Mouse (Mus musculus) limb, embryonic 11.5 days (tissue): ENCODE results near the gene Gm28305. TPM values are rescaled to one million over a fixed set of nuclear protein-coding genes. Genes with fewer than 3 reads are reported as not detected.

ENCODE experiments used
- ATAC-seq: fragments of 200-750 bp; cut with Nextera tagmentation; 2 replicates; pipeline ENCODE4 v1.8.0; 2017; ENCODE audit warnings: low read depth; ENCODE audit not compliant: insufficient number of reproducible peaks, low FRiP score, low TSS enrichment
- DNase-seq: peaks from one replicate; pipeline ENCODE4 v3.0.0-alpha.2; 2015; ENCODE audit warnings: low spot score
- H3K27ac ChIP-seq: fragments of 300-500 bp; sonication (generic); replicated peaks from 2 replicates; pipeline ENCODE4 v1.5.1; 2014; ENCODE audit warnings: low read depth, mild to moderate bottlenecking, low read length
- H3K27me3 ChIP-seq: fragments of 300-500 bp; sonication (generic); 2 replicates; pipeline ENCODE4 v1.6.1; 2014; ENCODE audit warnings: mild to moderate bottlenecking, low read length, mixed read lengths; ENCODE audit not compliant: control insufficient read depth, insufficient read depth
- H3K36me3 ChIP-seq: fragments of 300-500 bp; sonication (generic); 2 replicates; pipeline ENCODE4 v1.6.1; 2014; ENCODE audit warnings: mild to moderate bottlenecking, low read length, moderate library complexity, mixed read lengths; ENCODE audit not compliant: control insufficient read depth, insufficient read depth
- H3K4me1 ChIP-seq: fragments of 300-500 bp; sonication (generic); 2 replicates; pipeline ENCODE4 v1.6.1; 2014; ENCODE audit warnings: low read length, mixed read lengths; ENCODE audit not compliant: control insufficient read depth, insufficient read depth
- H3K4me2 ChIP-seq: fragments of 300-500 bp; sonication (generic); 2 replicates; pipeline ENCODE4 v1.6.1; 2014; ENCODE audit warnings: low read depth, mild to moderate bottlenecking, moderate library complexity; ENCODE audit not compliant: severe bottlenecking
- H3K4me3 ChIP-seq: fragments of 300-500 bp; sonication (generic); 2 replicates; pipeline ENCODE4 v1.5.1; 2014; ENCODE audit warnings: low read depth, low read length
- H3K9ac ChIP-seq: fragments of 300-500 bp; sonication (generic); 2 replicates; pipeline ENCODE4 v1.6.1; 2014; ENCODE audit warnings: mild to moderate bottlenecking, low read length
- H3K9me3 ChIP-seq: fragments of 300-500 bp; sonication (generic); 2 replicates; pipeline ENCODE4 v1.6.1; 2016; ENCODE audit warnings: low read length; ENCODE audit not compliant: control insufficient read depth
- WGBS: fragments of 180-500 bp; shearing (Covaris S2); extraction: QIAGEN DNeasy Blood & Tissue Kit; methylation state at CpG from one replicate; pipeline ENCODE4 v1.1.7; 2014; 5-methylcytosine and 5-hydroxymethylcytosine counted together
- polyA plus RNA-seq: library from polyadenylated mRNA; unstranded; fragments of >200 nt; fragmentation: Nextera tagmentation; extraction: Ambion mirVana; gene quantifications from 2 replicates; pipeline ENCODE4 v1.2.1, GENCODE M21; 2014

Gene Gm28305
- polyA plus RNA-seq, 1 experiment from 2014 or later = not detected

DNA sequence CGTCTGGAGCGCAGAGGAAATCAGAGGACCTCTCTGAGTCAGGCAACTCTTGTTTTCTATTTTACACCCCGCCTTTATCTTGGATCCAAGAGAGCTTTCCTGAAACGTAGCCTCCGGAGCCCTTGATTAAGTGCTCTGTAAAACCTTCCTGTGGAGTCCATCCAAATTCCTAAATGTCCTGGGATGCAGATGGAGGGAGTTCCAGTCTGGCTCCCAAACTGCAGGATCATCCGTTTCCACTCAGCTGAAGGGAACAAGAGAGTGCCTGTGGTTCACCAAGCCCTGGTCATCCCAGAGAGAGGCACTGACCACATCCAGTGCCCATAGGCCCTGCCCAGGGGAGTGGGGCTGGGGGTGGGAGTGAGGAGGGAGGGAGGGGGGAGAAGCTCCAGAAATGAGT lies 61.8 kb downstream of the Gm28305 start:
- Histone ChIP-seq H3K36me3 (no peaks in the 10 kb centered on the region), H3K27ac (no peak overlapping the region), H3K4me2 (no peak overlapping the region), H3K27me3 (no peaks in the 10 kb centered on the region), H3K4me1 (no peaks in the 10 kb centered on the region), H3K4me3 (no peak overlapping the region), H3K9me3 (no peaks in the 10 kb centered on the region), H3K9ac (no peak overlapping the region)
- 43% methylated on average over 6 of the region's 6 CpGs for WGBS
- DNase-seq (no peak), ATAC-seq (no peak)

DNA sequence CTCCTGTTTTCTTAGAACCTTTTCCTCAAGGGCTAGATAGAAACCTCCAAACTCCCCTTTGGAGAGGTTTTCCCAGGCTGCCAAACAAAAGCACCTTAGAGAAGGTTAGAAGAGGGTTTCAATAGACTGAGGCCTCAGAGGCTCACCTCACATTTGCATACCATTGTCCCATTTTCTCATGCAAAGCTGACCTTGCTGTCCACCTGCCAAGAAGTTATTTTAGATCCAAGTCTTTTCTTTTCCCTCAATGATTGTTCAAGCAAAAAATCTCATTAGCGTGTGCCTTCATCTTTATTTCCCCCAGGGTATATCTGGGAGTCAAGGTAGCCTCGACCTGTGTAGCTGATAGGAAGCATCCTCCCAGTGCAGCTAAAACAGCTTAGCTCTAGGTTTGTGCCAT lies 62.4 kb downstream of the Gm28305 start:
- ATAC-seq (no peak), DNase-seq (no peak)
- Histone ChIP-seq H3K9ac (no peak overlapping the region), H3K36me3 (no peaks in the 10 kb centered on the region), H3K4me2 (no peak overlapping the region), H3K27ac (no peak overlapping the region), H3K4me1 (no peaks in the 10 kb centered on the region), H3K27me3 (no peaks in the 10 kb centered on the region), H3K9me3 (no peaks in the 10 kb centered on the region), H3K4me3 (no peak overlapping the region)
- 64% methylated on average over 2 of the region's 2 CpGs for WGBS

DNA sequence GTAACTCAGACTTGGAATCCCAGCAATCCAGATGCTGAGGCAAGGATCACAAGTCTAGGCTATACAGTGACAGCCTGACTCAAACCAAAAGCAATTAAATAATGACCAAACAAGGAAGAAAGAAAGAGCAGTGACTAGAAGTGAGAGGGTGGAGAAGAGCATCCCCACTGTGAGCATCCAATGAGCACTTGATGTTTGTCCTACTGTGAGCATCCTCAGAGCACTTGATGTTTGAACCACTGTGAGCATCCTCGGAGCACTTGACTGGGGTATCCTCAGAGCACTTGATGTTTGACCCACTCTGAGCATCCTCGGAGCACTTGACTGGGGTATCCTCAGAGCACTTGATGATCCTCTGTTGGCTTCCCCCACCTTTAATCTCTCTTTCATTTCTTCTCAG lies 64.5 kb downstream of the Gm28305 start:
- Histone ChIP-seq H3K27ac (no peak overlapping the region), H3K4me1 (no peaks in the 10 kb centered on the region), H3K4me2 (no peak overlapping the region), H3K27me3 (no peaks in the 10 kb centered on the region), H3K9ac (no peak overlapping the region), H3K36me3 (no peaks in the 10 kb centered on the region), H3K9me3 (no peaks in the 10 kb centered on the region), H3K4me3 (no peak overlapping the region)
- WGBS = 88% methylated on average over 2 of the region's 2 CpGs
- DNase-seq (no peak), ATAC-seq (no peak)

DNA sequence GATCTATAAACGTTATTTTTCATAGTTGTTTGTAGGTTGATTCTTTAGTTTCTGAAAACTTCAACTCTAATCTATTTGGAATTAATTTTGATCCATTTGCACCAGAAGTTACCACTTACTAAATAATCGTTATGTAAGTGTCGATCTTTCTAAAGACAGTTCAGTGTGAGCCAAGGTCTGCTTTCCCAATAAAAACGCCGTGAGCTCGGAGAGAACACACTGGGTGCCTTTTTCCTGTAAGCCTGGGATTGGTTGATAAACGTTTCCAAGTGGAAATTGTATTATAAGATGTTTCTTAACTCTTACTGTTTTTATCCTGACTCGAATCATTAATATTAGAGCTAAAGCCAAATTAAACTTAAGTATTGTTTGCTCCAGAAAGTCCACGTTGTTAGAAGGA lies 66.5 kb downstream of the Gm28305 start:
- Histone ChIP-seq H3K4me2 (no peak overlapping the region), H3K9me3 (no peaks in the 10 kb centered on the region), H3K4me1 (no peaks in the 10 kb centered on the region), H3K27ac (no peak overlapping the region), H3K9ac (no peak overlapping the region), H3K4me3 (no peak overlapping the region), H3K27me3 (no peaks in the 10 kb centered on the region), H3K36me3 (no peaks in the 10 kb centered on the region)
- DNase-seq (no peak), ATAC-seq (no peak)
- 82% methylated on average over 9 of the region's 9 CpGs for WGBS

DNA sequence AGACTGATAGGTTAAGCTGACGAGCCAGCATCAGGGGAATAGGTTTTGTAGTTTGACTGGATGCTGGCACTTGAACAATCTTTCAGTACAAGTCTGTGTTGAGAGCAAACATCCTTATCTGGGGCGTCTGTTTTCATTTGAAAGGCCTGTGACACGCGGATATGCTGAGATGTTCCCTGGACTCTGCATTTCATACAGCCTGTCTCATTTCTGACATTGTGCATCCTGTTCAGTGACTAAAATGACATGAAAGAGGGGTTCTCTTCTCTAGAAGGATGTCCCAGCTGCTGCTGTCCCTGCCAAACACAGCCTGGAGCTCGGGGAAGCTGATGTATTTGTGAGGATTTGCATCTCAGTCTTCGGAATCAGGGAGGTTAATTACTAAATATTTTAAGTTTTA lies 67.0 kb downstream of the Gm28305 start:
- H3K9ac ChIP-seq = no peak overlapping the region
- H3K27ac ChIP-seq = no peak overlapping the region
- 84% methylated on average over 6 of the region's 6 CpGs for WGBS
- no peaks in the 10 kb centered on the region for H3K36me3 ChIP-seq
- ATAC-seq (no peak), DNase-seq (no peak)
- no peaks in the 10 kb centered on the region for H3K9me3 ChIP-seq
- no peak overlapping the region for H3K4me3 ChIP-seq
- no peak overlapping the region for H3K4me2 ChIP-seq
- H3K4me1 ChIP-seq = no peaks in the 10 kb centered on the region
- H3K27me3 ChIP-seq = no peaks in the 10 kb centered on the region

DNA sequence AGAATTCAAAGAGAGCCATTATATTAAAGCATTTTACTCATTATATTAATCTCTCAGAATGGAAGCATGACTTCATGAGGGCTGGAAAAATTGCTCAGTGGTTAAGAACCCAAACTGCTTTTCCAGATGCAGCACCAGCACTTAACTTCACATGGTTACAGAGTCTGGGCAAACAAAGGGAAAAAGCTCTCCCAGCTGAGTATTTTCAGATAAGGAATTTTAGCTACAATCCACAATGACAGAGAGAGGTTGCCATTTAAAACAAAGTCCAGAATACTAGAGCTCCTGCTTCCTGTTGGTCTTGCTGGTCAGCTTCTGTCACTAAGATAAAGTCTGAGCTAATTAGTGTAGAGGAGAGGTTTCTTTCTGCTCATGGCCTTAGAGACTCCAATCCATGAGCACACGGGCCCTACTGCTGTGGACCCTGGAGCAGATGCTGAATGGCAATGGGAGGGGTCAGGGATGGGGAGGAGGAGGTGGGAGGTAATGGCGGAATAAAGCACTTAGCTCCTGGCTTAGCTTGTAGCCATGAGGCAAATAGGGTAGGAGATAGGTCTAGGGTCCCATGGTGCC lies 68.2 kb downstream of the Gm28305 start:
- H3K27me3 ChIP-seq = no peaks in the 10 kb centered on the region

DNA sequence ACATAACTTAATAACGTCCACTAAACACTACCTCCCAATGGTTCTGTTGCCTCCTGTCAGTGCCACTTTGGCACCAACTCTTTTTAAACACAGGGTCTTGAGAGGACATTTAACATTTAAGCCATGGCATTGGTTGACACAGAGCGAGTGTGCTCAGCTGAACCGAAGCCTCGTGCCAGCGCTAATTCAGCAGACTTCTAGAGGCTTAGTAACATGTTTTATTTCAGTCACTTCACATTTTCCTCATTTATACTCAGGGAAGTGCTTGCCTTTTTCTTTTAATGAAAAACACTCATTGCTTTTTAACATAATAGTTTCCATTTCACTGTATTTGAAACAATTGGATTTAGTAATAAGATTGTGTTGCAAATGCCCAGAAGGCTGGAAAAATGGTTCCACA lies 68.7 kb downstream of the Gm28305 start:
- ATAC-seq (no peak), DNase-seq (no peak)
- Histone ChIP-seq H3K27me3 (no peaks in the 10 kb centered on the region), H3K4me3 (no peak overlapping the region), H3K36me3 (no peaks in the 10 kb centered on the region), H3K9me3 (no peaks in the 10 kb centered on the region), H3K27ac (no peak overlapping the region), H3K4me1 (no peaks in the 10 kb centered on the region), H3K9ac (no peak overlapping the region), H3K4me2 (no peak overlapping the region)
- 90% methylated on average over 5 of the region's 5 CpGs for WGBS

More for the DNA sequence above, 68.2 kb downstream of the Gm28305 start:
- WGBS = 69% methylated on average over 2 of the region's 2 CpGs
- DNase-seq (no peak), ATAC-seq (no peak)
- H3K27ac ChIP-seq = no peak overlapping the region
- H3K4me2 ChIP-seq = no peak overlapping the region
- H3K9ac ChIP-seq = no peak overlapping the region
- H3K9me3 ChIP-seq = no peaks in the 10 kb centered on the region
- no peak overlapping the region for H3K4me3 ChIP-seq
- no peaks in the 10 kb centered on the region for H3K36me3 ChIP-seq
- H3K4me1 ChIP-seq = no peaks in the 10 kb centered on the region

DNA sequence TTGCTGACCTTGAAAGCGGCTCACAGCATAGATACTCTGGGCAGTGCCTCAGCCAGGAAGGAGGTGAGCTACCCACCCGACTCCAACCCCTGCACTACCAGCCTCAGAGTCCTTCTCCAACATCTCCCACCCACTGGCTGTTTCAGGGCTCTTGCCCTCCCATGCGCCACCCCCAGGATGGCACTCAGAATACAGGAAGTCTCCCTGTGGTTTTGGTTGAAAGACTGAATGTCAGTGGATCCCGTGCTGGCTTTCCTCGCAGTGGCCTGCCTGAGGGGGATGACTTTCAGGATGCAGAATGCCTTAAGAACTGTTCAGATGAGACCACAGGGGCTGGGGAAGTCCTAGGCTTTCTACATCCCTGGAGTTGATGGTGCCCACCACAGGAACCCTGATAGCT lies 82.6 kb downstream of the Gm28305 start:
- H3K27ac ChIP-seq = no peak overlapping the region
- no peaks in the 10 kb centered on the region for H3K9me3 ChIP-seq
- no peak overlapping the region for H3K4me3 ChIP-seq
- no peak overlapping the region for H3K4me2 ChIP-seq
- no peaks in the 10 kb centered on the region for H3K27me3 ChIP-seq
- ATAC-seq = peak; percentile 49; the same call in 1 of the 2 replicates
- WGBS = 75% methylated on average over 5 of the region's 5 CpGs
- H3K9ac ChIP-seq = no peak overlapping the region
- H3K36me3 ChIP-seq = no peaks in the 10 kb centered on the region
- no peaks in the 10 kb centered on the region for H3K4me1 ChIP-seq
- DNase-seq = no peak

DNA sequence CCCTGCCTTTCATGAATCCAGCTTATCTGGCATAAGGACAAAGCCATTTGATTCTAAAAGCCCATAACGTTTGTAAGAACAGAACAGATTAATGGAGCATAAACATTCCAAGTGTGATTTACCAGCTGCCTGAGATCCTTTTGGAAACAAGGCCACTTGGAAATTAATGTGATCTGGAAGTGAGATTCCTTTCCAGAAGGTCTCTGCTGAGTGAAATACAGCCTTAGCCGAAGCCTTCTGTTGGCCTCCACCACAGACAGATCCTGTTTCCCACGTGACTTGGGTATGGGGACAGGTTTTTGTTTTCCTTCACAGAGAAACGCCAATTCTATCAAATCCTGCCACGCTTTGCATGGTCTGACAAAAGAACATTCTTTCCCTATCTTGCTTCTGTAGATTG lies 83.2 kb downstream of the Gm28305 start:
- ATAC-seq (no peak), DNase-seq (no peak)
- Histone ChIP-seq H3K4me1 (no peaks in the 10 kb centered on the region), H3K9me3 (no peaks in the 10 kb centered on the region), H3K27ac (no peak overlapping the region), H3K4me2 (no peak overlapping the region), H3K9ac (no peak overlapping the region), H3K36me3 (no peaks in the 10 kb centered on the region), H3K27me3 (no peaks in the 10 kb centered on the region), H3K4me3 (no peak overlapping the region)
- 47% methylated on average over 5 of the region's 5 CpGs for whole genome bisulfite sequencing
